Mouse (Mus musculus): ENCODE measurements around the gene Gatb.

The Gatb gene

DNA sequence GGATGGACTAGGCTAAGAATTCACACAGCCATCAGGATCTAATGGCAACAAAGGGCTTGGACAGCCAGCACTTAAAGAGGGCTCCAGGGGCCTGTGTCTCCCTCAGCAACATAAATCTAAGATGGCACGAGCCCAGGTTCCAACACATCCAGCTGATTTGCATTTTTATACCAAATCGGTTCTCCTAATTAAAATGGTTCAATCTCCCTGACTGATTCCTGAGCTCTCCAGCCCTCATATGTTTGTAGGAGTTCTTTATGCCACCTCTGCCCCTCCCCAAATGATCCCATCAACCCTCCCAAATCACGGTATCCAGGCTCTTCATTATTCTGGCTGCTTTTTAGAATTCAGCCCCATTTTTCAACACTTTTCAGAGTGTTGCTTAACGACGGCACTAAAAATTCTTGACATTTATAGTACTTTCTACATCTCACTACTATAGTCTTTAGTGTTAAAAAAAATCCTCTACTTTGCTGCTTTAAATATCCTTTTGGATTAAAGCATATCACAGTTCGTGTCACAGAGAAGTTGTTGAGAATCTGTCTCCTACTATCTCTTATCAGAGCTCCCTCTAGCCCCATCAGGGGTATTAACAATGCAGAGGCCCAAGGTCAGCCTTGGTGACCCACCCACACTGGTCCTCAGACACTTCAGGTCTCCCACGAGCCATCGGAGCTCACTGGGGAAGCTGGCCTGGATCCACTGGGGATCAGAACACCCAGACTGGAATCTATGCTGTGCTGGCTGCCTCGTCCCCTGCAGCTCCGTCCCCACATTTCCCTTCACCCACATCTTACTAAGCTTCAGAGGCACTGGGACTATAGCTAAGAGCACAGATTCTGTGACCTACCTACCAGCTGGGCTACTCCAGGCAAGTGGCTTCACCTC, 88.3 kb downstream of the Gatb start:
- DNase-seq = no peak

DNA sequence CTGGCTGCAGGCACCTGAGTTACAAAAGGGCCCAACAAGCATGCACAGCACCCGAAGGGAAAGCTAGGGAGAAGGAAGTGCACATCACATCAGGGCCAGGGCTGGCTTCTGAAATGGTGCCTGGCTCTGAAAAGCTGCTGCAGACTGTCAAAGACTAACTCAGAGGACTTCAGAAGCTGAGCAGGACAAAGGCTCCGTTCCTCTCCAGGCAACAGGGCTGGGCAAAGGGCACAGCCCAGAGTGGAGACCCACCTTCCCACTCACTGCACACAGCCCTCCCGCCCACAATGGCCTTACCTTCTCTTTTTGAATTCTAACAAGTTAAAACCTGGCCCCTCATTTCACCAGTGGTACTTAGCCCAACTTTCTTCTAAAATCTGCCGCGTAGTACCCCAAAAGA, 89.9 kb downstream of the Gatb start:
- DNase-seq = no peak

DNA sequence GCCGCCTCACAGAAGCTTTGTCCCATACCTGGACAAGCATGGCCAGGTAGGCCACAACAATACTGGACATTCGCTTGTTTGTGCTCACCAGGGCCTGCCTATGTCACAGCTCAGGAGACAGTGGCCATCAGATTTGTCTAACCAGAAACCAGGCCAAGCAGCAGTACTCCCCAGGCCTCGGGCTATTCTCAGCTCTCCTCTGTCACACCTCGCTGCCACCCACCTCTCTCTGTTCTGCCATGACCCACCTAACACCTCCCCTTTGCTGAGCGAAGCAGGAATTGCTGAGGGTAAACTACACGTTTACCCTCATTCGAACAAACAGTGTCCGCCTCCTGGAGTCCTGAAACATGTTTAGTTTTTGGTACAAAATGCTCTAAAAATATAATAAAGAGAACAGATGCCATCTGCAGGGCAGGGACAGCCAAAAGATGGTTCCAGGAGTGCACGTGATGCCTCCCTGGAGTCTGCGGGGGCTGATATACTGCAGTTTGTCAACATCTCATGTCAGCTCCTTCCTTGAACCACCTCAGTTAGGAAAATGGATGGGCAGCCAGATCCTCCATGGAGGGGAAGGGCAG, 90.8 kb downstream of the Gatb start:
- DNase-seq = no peak

DNA sequence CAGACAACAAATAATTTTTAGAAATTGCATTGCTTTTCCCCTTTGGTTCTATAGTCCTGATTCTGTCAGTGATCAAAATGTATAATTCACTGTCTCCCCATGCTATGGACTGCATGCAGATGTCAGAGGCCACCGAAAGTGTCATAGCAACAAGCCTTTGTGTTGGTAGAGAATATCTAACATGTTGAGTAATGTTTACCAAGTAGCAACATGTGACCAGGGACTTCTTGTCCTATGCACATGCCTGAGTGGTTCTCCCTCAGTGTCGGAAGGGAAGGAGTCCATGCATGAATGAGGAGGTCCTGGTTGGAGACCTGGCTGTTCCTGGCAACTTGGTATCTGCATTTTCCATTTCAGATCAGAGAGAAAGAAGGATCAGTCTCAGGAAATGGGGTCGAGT, 92.2 kb downstream of the Gatb start:
- DNase-seq = no peak

DNA sequence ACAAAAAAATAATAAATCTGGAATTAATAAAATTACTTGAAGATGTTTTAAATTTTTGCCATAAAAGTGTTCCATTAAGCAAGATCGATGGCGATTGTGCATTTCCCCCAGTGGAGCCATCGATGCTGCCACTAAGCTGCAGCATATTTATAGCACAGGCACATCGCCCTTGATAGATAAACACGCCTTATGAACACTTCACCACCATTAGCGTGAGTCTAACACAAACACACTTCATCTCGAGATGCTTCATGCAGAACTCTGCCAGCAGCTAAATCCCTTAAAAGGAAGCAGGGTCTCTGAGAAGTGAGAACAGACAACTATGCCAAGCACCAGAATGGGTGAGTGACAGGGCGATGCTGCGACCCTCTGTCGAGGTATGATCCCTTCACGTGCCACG, 92.8 kb downstream of the Gatb start:
- DNase-seq = no peak

DNA sequence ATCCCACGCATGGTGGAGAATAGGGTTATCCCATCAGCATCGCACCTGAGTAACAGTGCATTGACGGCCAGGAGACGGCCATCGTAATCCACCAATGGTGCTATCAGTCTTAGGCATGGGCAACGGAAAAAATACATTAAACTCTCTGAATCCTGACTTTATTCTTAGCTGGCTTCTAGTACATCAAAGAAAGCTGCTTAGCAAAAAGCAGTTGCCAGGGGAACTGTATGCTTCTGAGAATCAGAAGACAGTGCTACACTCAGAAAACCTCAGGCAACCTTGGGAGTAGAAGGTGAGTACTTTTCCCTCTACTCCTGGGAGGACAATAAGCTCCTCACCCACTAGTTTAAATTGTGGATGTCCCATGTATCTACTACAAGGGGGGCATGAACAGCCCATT, 93.8 kb downstream of the Gatb start:
- no peak for DNase-seq

DNA sequence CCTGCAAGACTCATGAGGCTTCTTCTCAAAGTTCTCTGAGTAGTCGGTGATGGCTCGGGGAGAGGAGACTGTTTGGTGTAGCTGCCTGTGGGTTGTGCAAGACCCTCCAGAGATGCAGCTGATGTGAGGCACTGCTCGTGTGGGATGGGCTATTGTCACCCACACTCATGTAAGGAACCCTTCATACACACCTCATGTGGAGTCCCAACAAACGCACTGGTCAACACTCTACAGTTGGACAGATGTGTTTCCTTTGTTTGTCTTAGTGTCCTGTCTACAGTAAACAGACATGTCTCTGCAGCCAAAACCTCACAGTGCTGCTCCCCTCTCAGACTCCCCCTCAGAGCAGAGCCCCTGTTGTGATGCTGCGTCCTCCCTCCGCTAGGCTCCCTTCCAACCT, 95.9 kb downstream of the Gatb start:
- no peak for DNase-seq

DNA sequence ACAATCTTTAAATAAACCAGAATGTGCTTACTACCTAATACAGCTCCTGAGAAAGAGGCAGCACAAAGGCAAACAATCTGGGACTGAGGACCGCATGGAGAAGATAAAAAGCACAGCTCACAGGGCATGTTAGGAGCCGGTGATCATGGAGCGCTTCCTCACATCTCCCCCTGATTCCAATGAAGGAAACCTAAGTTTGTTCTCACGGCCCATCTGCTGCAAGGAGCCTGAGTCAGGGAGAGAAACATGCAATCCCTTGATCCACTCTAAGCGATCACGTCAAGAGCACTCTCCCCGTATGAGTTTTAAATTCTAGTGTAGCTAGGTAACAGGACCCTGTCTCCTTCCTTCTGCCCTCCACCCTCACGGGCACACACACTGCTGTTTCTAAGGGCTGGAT, 103.2 kb downstream of the Gatb start:
- DNase-seq = no peak

DNA sequence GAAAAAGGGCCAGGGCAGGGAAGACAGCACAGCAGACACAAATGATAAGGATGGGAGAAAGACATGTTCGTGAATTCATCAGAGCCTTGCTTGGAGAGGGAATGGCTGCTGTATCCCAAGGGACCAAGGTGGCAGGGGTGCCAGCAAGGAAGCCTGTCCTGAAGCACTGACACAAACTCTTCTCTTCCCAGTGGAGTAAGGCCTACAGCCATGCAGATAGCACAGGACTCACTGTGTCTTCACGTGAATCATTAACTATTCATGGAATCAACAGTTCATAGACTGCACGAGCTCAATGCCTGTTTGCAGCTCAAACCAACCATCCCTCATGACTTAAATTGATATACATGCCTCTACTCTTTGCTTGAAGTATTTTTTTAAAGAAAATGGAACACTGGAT, 104.0 kb downstream of the Gatb start:
- no peak for DNase-seq

DNA sequence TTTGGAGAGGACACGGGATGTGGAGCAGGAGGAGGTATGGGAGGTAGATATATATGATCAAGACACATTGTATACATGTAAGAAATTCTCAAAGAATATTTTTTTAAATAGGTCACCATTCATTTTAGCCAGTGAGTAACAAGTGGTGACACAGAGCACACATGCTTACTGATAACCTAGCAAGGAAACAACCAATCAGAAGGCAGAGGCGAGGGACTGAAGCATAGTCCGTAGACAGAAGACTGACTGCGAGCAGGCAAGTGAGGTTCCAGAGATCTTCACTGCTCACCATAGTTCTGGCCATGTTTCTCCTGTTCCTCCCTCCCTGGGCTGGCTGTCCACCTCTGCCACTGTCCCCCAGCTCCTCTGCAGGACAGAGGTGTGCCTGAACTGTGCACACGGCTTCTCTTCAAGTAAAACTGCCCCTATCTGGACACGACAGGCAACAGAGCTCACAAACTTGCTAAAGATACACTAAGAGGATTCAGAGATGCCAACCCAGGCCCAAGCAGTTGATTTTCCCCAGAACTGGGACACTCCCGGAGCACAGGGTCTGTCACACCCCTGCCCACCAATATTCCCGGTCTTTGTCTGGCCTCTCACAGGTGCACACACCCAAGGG, 105.5 kb downstream of the Gatb start:
- DNase-seq = no peak

DNA sequence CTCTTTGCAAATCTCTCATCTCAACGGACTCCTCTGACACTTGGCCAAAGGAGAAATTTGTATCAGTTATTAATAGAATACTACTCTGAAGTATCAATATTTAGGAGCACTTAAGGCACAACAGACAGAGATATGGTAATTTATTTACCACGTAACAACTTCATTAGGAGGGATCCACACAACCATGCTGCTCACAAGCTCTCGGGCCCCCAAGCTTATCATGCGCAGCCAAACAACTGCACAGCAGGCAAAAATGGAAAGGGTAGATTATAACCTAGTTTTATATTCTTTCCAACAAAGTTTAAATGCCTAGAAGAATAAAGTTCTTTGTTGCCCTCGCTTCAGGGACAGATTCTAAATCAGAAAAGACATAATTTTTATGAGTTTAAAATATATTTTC, 106.0 kb downstream of the Gatb start:
- DNase-seq = no peak

DNA sequence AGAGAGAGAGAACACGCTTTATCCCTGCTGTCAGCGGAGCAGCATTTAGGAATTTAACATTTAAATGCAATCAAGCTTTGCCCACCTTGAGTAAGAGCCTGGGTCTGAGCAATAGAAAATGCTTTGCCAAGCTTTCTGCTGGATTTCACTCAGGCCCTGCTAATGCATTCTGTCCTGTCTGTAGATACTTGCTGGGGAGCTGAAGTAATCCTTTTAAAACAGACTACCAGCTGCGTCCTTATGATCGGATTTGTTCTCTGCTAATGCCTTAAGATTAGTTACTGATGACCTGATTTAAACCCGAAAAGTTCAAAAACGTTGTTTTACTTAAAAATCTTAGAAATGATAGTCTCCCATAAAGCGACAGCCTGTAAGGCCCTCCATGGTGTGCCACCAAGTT, 107.2 kb downstream of the Gatb start:
- no peak for DNase-seq

DNA sequence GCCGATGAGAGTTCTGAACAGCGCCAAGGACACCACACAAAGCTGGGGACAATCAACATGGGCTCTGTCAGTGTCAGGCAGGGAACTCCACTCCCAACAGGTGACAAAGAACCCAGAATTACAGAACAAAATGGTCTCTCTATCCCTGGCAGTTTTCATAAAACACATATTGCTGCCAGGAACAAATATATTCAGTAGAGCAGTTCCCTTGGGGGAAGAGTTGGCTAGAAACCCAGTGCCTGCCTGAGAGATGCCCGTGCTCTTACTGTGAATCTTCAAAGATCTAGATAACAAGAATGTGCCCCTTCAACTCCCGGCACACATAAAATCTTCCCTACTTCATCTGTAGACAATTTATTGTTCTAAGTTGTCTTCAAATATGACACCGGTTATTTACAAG, 109.7 kb downstream of the Gatb start:
- no peak for DNase-seq

DNA sequence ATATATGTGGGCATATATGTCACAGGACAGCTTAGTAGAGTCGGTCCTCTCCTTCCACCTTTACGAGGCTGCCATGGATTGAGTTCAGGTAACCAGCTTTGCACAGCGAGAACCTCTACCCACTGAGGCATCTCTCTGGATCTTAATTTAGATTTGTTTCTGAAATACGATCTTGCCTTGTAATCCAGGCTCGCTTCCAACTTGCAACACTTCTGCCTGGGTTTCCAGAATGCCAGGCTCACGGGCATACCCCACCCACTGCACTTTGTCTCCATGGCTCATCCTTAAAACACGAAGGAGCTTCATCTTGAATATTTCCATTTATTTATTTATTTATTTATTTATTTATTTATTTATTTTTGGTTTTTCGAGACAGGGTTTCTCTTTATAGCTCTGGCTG, 111.4 kb downstream of the Gatb start:
- no peak for DNase-seq

DNA sequence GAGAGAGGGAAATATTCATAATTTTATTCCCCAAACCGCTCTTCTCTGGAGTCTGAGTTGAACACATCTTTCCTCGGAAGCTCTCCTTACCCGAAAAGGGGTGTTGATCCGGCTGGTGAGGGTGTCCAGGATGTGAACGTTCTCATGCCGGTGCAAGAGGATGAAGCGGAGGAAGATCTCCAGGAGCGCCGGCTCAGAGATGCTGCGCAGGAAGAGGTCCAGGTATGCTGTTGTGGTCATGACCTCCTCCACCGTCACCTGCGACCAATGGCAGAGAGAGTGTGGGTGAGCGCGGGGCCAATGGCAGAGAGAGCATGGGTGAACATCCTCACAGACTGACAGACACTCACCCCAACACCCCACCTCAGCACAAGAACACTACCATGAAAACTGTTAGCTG, 114.4 kb downstream of the Gatb start:
- no peak for DNase-seq

DNA sequence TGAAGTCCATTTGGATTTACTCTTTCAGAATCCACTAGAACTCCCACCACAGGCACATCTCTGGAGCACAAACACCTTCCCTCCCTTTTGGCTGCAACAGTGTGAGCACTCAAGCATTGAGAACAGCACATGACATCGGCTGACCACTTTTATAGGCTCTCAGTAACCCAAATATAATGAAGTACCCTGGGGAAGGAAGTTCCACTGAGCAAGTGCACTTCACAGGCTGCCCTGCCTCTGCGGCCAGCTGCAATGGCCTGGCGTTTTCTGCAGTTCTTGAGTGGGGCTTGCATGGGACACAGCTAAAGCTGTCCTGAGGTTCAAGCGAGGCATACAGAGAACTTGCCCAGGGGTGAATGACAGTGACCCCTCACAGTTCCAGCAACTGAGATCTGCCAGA, 117.2 kb downstream of the Gatb start:
- no peak for DNase-seq

DNA sequence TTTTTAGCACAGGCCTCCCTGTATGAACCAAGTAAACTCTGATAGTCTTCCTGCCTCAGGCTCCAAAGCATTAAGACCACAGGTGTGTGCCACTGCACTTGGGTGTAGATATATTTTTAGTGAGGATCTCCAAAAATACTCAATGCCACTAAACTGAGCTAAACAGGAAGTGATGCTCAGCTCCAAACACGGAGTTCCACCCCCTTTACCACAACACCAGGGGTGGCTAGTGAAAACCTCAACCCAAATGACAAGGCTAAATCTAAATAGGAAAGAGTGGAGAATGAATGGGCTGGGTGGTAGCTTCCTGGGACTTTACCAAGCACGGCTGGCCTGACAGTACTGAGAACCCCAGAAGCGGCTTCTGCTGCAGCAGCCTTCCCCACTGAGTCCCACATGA, 119.1 kb downstream of the Gatb start:
- no peak for DNase-seq

DNA sequence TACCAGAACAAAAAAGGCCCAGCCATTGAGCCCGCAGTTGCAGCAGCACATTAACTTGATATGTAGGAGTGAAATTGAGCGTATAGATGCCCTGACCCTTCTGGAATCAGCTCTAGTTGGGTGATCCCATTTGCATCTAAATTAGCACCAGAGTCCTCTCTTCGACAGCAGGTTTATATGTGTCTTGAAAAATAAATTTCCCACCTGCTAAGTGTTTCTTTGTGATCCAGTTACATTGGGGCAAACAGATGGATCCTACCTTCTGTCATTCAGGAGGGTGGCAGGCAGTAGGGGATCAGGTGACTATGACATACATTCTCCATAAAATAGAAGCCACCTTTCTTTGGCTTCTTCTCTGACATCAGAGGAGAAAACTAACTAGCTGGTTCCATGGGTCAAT, 121.1 kb downstream of the Gatb start:
- DNase-seq = no peak

DNA sequence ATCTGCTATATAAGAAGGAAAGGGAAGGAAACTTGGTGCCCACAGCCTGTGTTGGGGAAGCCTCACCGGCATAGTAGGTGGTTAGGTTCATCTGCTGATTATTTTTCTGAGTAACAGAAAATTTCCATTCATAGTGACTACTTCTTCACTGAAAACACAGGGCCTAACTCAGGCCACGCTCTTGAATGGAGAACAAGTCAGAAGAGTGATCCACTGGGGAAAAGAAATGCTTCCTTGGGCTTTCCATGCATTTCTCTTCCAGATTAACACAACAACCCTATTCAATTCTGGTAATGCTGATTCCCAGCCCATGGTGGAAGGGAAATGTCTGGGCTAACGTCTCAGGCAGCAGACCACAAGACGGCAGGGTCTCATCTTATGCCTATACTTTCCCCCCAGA, 124.6 kb downstream of the Gatb start:
- DNase-seq = no peak

DNA sequence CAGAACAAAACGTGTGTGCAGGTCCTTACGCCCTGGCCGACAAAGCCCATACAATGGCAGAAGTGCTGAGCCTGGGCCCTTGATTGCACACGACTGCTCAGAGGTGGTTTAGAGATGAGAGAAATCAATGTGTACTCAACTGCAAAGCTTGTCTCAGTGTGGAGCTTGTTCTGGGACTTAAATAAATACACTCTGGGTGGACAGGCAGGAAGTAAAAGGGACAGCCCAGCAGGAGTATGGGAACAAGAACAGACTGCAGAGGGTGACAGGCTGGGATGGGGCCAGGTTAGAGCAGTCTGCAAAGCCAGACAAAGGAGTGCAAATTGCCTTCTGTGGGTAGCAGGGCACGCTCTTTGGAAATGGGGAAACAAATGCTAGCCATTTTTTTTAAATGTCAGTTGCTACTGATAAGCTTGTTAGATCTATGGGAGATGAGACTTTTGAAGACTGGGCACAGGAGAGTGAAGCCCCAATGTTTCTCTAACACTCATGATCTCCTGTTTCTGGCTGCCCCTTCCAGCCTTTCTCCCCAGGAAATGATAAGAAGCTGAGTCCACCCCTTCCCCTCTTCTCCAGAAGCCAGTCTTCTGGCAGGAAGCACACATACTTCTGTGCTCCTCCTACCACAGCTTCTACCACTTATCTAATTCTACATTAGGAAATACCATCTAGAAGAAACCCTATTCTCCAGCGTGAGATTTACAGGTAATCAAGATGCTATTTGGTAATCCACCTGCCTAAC, 129.4 kb downstream of the Gatb start:
- DNase-seq = no peak

Measured in kidney, adult 18-20 months (tissue).